Mouse (Mus musculus) c-Kit-positive CD71-negative TER-119-negative erythroid progenitor cells, embryonic 14.5 days (primary cell): ENCODE data around the gene Lyl1.

ENCODE experiments used
- DNase-seq: peaks from one replicate; pipeline ENCODE4 v3.0.0-alpha.2; 2013; ENCODE audit warnings: low read depth

Lyl1 gene

GRCm38 (mm10) chr8:84742171-84743053 is 41.2 kb downstream of the Lyl1 start:
- DNase-seq: no peak

- no peak for DNase-seq
Observed at GRCm38 (mm10) chr8:84743054-84743415, 41.8 kb downstream of the Lyl1 start.

GRCm38 (mm10) chr8:84743517-84744420 is 42.5 kb downstream of the Lyl1 start:
- no peak for DNase-seq

- no peak for DNase-seq
Observed at GRCm38 (mm10) chr8:84745032-84745925, 44.0 kb downstream of the Lyl1 start.

GRCm38 (mm10) chr8:84749519-84749918 is 48.3 kb downstream of the Lyl1 start:
- DNase-seq: no peak

GRCm38 (mm10) chr8:84752734-84753582 is 51.7 kb downstream of the Lyl1 start:
- no peak for DNase-seq
